Mouse (Mus musculus): ENCODE measurements around the gene Cep135.

DNA sequence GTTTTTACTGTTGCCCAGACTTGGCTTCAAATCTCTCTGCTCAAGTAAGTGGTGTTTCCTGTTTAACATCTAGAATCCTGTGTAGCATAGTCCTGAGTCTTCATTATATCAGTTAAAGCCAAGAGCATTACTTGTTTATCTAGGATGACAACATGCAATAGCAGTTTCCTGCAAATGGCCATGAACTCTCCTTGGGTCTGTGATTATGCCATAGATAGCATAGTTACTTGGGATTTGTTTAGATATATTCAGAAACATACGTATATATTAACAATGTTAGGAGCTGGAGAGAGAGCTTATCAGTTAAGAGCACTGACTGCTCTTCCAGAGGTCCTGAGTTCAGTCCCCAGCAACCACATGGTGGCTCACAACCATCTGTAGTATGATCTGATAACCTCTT lies 39.3 kb downstream of the Cep135 start:
- no peak for TF ChIP-seq POLR2A (IDR thresholded peaks at IDR 0.05; ENCODE audit: low read depth, low read length)
- no peak for TF ChIP-seq CTCF (IDR thresholded peaks at IDR 0.05; ENCODE audit: extremely low read depth, insufficient read length, insufficient replicate concordance, low read depth, low read length)

Data from small intestine, adult 2 months (tissue).